Mouse (Mus musculus): ENCODE measurements around the gene Mdc1. TPM values are rescaled to one million over a fixed set of nuclear protein-coding genes. Genes with fewer than 3 reads are reported as not detected.

Gene Mdc1
- polyA plus RNA-seq, 1 experiment from 2014 or later = 7.2 TPM

GRCm38 (mm10) chr17:35903343-35903991 lies 62.2 kb downstream of the Mdc1 start:
- Histone ChIP-seq H3K9ac (no peak overlapping the region), H3K27ac (replicated peaks) (no peak overlapping the region), H3K4me1 (replicated peaks) (peaks cover 24% of the 10 kb centered on the region), H3K36me3 (peaks cover 95% of the 10 kb centered on the region), H3K4me3 (no peak overlapping the region), H3K9me3 (no peaks in the 10 kb centered on the region), H3K27me3 (no peaks in the 10 kb centered on the region), H3K4me2 (no peak overlapping the region)
- 90% methylated on average over 9 of the region's 9 CpGs for WGBS
- no peak for ATAC-seq (ENCODE audit: low read depth)

GRCm38 (mm10) chr17:35903992-35904355 lies 62.7 kb downstream of the Mdc1 start:
- no peak overlapping the region for H3K27ac ChIP-seq (replicated peaks)
- no peak overlapping the region for H3K4me3 ChIP-seq
- ATAC-seq (ENCODE audit: low read depth) = no peak
- peaks cover 93% of the 10 kb centered on the region for H3K36me3 ChIP-seq
- H3K4me2 ChIP-seq = no peak overlapping the region
- no peaks in the 10 kb centered on the region for H3K27me3 ChIP-seq
- peaks cover 29% of the 10 kb centered on the region for H3K4me1 ChIP-seq (replicated peaks)
- no peaks in the 10 kb centered on the region for H3K9me3 ChIP-seq
- no peak overlapping the region for H3K9ac ChIP-seq
- 87% methylated on average over 4 of the region's 4 CpGs for WGBS

GRCm38 (mm10) chr17:35905587-35905986 lies 64.3 kb downstream of the Mdc1 start:
- H3K4me3 ChIP-seq = no peak overlapping the region
- H3K9me3 ChIP-seq = no peaks in the 10 kb centered on the region
- 98% methylated on average over 1 of the region's 1 CpGs for WGBS
- H3K27ac ChIP-seq (replicated peaks) = no peak overlapping the region
- ATAC-seq (ENCODE audit: low read depth) = no peak
- H3K9ac ChIP-seq = no peak overlapping the region
- H3K4me1 ChIP-seq (replicated peaks) = peaks cover 37% of the 10 kb centered on the region
- no peak overlapping the region for H3K4me2 ChIP-seq
- no peaks in the 10 kb centered on the region for H3K27me3 ChIP-seq
- H3K36me3 ChIP-seq = peaks cover 77% of the 10 kb centered on the region

- Histone ChIP-seq H3K4me1 (replicated peaks) (peaks cover 37% of the 10 kb centered on the region), H3K9me3 (no peaks in the 10 kb centered on the region), H3K4me3 (peak overlapping the region; percentile 61), H3K36me3 (peaks cover 64% of the 10 kb centered on the region), H3K27me3 (no peaks in the 10 kb centered on the region), H3K27ac (replicated peaks) (no peak overlapping the region), H3K9ac (peak overlapping the region; percentile 90; the same call in 1 of the 2 replicates), H3K4me2 (peak overlapping the region; percentile 76)
- WGBS = 74% methylated on average over 2 of the region's 2 CpGs
- no peak for ATAC-seq (ENCODE audit: low read depth)
These were observed 66.3 kb downstream of the Mdc1 start for GRCm38 (mm10) chr17:35907609-35908008.

Small RNA genes lying within 50 kb of the gene (microRNA-seq; reads per million reads assigned to microRNA genes)
- 0.44 reads per million for gene Gm28033

Other genes starting within 250 kb of the Mdc1 start
- not detected in 2 replicates for gene Sfta2, start 240.0 kb upstream of the Mdc1 start, polyA plus RNA-seq (2015; fragmentation: Nextera tagmentation; extraction: Ambion mirVana)
- gene Gm9573, start 214.9 kb upstream of the Mdc1 start, polyA plus RNA-seq (2015; fragmentation: Nextera tagmentation; extraction: Ambion mirVana) = not detected in 2 replicates
- 0.18 and 0.24 TPM in 2 replicates for gene Mucl3, start 197.8 kb upstream of the Mdc1 start, polyA plus RNA-seq (2015; fragmentation: Nextera tagmentation; extraction: Ambion mirVana)
- gene Vars2, start 173.9 kb upstream of the Mdc1 start, polyA plus RNA-seq (2015; fragmentation: Nextera tagmentation; extraction: Ambion mirVana) = 10.6 and 11.3 TPM in 2 replicates
- 25.5 and 28.8 TPM in 2 replicates for gene Gtf2h4, start 167.8 kb upstream of the Mdc1 start, polyA plus RNA-seq (2015; fragmentation: Nextera tagmentation; extraction: Ambion mirVana)
- 119 and 122 TPM in 2 replicates for gene Ddr1, start 136.9 kb upstream of the Mdc1 start, polyA plus RNA-seq (2015; fragmentation: Nextera tagmentation; extraction: Ambion mirVana)
- gene Ier3, start 19.8 kb upstream of the Mdc1 start, polyA plus RNA-seq (2015; fragmentation: Nextera tagmentation; extraction: Ambion mirVana) = 11.2 and 11.6 TPM in 2 replicates
- 93.6 and 96.5 TPM in 2 replicates for gene Flot1, start 18.3 kb upstream of the Mdc1 start, polyA plus RNA-seq (2015; fragmentation: Nextera tagmentation; extraction: Ambion mirVana)
- 1,686 and 1,692 TPM in 2 replicates for gene Tubb5, start 3.2 kb upstream of the Mdc1 start, polyA plus RNA-seq (2015; fragmentation: Nextera tagmentation; extraction: Ambion mirVana)
- 28.2 and 29.0 TPM in 2 replicates for gene Nrm, start 19.8 kb downstream of the Mdc1 start, polyA plus RNA-seq (2015; fragmentation: Nextera tagmentation; extraction: Ambion mirVana)
- 28.9 and 33.6 TPM in 2 replicates for gene Ppp1r18, start 24.1 kb downstream of the Mdc1 start, polyA plus RNA-seq (2015; fragmentation: Nextera tagmentation; extraction: Ambion mirVana)
- 31.0 and 39.6 TPM in 2 replicates for gene Dhx16, start 38.3 kb downstream of the Mdc1 start, polyA plus RNA-seq (2015; fragmentation: Nextera tagmentation; extraction: Ambion mirVana)
- 45.1 and 50.5 TPM in 2 replicates for gene 2310061I04Rik, start 55.9 kb downstream of the Mdc1 start, polyA plus RNA-seq (2015; fragmentation: Nextera tagmentation; extraction: Ambion mirVana)
- 357 and 369 TPM in 2 replicates for gene Atat1, start 68.6 kb downstream of the Mdc1 start, polyA plus RNA-seq (2015; fragmentation: Nextera tagmentation; extraction: Ambion mirVana)
- gene Mrps18b, start 74.9 kb downstream of the Mdc1 start, polyA plus RNA-seq (2015; fragmentation: Nextera tagmentation; extraction: Ambion mirVana) = 56.1 and 62.7 TPM in 2 replicates
- 44.6 and 45.9 TPM in 2 replicates for gene Ppp1r10, start 74.9 kb downstream of the Mdc1 start, polyA plus RNA-seq (2015; fragmentation: Nextera tagmentation; extraction: Ambion mirVana)
- 90.5 and 111 TPM in 2 replicates for gene Abcf1, start 128.2 kb downstream of the Mdc1 start, polyA plus RNA-seq (2015; fragmentation: Nextera tagmentation; extraction: Ambion mirVana)
- 47.9 and 50.0 TPM in 2 replicates for gene Gnl1, start 138.3 kb downstream of the Mdc1 start, polyA plus RNA-seq (2015; fragmentation: Nextera tagmentation; extraction: Ambion mirVana)
- gene Prr3, start 138.7 kb downstream of the Mdc1 start, polyA plus RNA-seq (2015; fragmentation: Nextera tagmentation; extraction: Ambion mirVana) = 64.0 and 69.4 TPM in 2 replicates
- gene H2-T24, start 179.0 kb downstream of the Mdc1 start, polyA plus RNA-seq (2015; fragmentation: Nextera tagmentation; extraction: Ambion mirVana) = 8.7 and 10.0 TPM in 2 replicates
- gene H2-T23, start 191.3 kb downstream of the Mdc1 start, polyA plus RNA-seq (2015; fragmentation: Nextera tagmentation; extraction: Ambion mirVana) = 2.3 and 3.3 TPM in 2 replicates
- gene H2-T22, start 201.2 kb downstream of the Mdc1 start, polyA plus RNA-seq (2015; fragmentation: Nextera tagmentation; extraction: Ambion mirVana) = 7.1 and 7.9 TPM in 2 replicates
- not detected in 2 replicates for gene Gm6034, start 201.4 kb downstream of the Mdc1 start, polyA plus RNA-seq (2015; fragmentation: Nextera tagmentation; extraction: Ambion mirVana)
- gene Gm11127, start 216.9 kb downstream of the Mdc1 start, polyA plus RNA-seq (2015; fragmentation: Nextera tagmentation; extraction: Ambion mirVana) = not detected in 2 replicates

All from neural tube, embryonic 13.5 days (tissue).